Mouse (Mus musculus): ENCODE results near the gene Nox4. TPM values are rescaled to one million over a fixed set of nuclear protein-coding genes. Genes with fewer than 3 reads are reported as not detected.
A peak's percentile ranks its signal among the peaks of the same experiment; 100 is the strongest.

The Nox4 gene
- 1 to 10 TPM in 1 of 2 experiments, under 1 TPM in 1; 0.60 to 1.1 TPM for total RNA-seq (2021)
- long read RNA-seq: 0 reads

- no peak for DNase-seq (ENCODE audit: low spot score in 2 of 2)
Observed at GRCm38 (mm10) chr7:87245856-87246579, at the start of gene Nox4. Gene Nox4, plus strand, starts transcription at chr7:87246096.

- no peak for DNase-seq (ENCODE audit: low spot score in 2 of 2)
Observed at GRCm38 (mm10) chr7:87204751-87205150, 41.1 kb upstream of the Nox4 start.

GRCm38 (mm10) chr7:87221712-87222111 lies 24.2 kb upstream of the Nox4 start:
- no peak for DNase-seq (ENCODE audit: low spot score in 2 of 2)

- DNase-seq (ENCODE audit: low spot score in 2 of 2): no peak
Observed at GRCm38 (mm10) chr7:87222751-87223150, 23.1 kb upstream of the Nox4 start.

- DNase-seq (ENCODE audit: low spot score in 2 of 2): no peak
Observed at GRCm38 (mm10) chr7:87225617-87226016, 20.3 kb upstream of the Nox4 start.

- DNase-seq (ENCODE audit: low spot score in 2 of 2): no peak
Observed at GRCm38 (mm10) chr7:87227051-87227948, 18.6 kb upstream of the Nox4 start.

GRCm38 (mm10) chr7:87229502-87229901 lies 16.4 kb upstream of the Nox4 start:
- DNase-seq (ENCODE audit: low spot score in 2 of 2): no peak

- no peak for DNase-seq (ENCODE audit: low spot score in 2 of 2)
Observed at GRCm38 (mm10) chr7:87241139-87241538, 4.8 kb upstream of the Nox4 start.

- DNase-seq (ENCODE audit: low spot score in 2 of 2): peak; percentile 9 to 30
Observed at GRCm38 (mm10) chr7:87246580-87246934, 661 bp downstream of the Nox4 start.

GRCm38 (mm10) chr7:87246940-87247339 lies 1.0 kb downstream of the Nox4 start:
- DNase-seq (ENCODE audit: low spot score in 2 of 2): no peak

- no peak for DNase-seq (ENCODE audit: low spot score in 2 of 2)
Observed at GRCm38 (mm10) chr7:87247926-87248325, 2.0 kb downstream of the Nox4 start.

GRCm38 (mm10) chr7:87252071-87252470 lies 6.2 kb downstream of the Nox4 start:
- no peak for DNase-seq (ENCODE audit: low spot score in 2 of 2)

- peak; percentile 51 to 56 for DNase-seq (ENCODE audit: low spot score in 2 of 2)
Observed at GRCm38 (mm10) chr7:87277225-87277624, 31.3 kb downstream of the Nox4 start.

GRCm38 (mm10) chr7:87303726-87304315 lies 57.9 kb downstream of the Nox4 start:
- DNase-seq (ENCODE audit: low spot score in 2 of 2): no peak

- no peak for DNase-seq (ENCODE audit: low spot score in 2 of 2)
Observed at GRCm38 (mm10) chr7:87321571-87321970, 75.7 kb downstream of the Nox4 start.

GRCm38 (mm10) chr7:87322085-87322484 lies 76.2 kb downstream of the Nox4 start:
- no peak for DNase-seq (ENCODE audit: low spot score in 2 of 2)

GRCm38 (mm10) chr7:87330782-87331558 lies 85.1 kb downstream of the Nox4 start:
- no peak for DNase-seq (ENCODE audit: low spot score in 2 of 2)

GRCm38 (mm10) chr7:87345598-87345997 lies 99.7 kb downstream of the Nox4 start:
- no peak for DNase-seq (ENCODE audit: low spot score in 2 of 2)

- DNase-seq (ENCODE audit: low spot score in 2 of 2): no peak
Observed at GRCm38 (mm10) chr7:87352818-87353217, 106.9 kb downstream of the Nox4 start.

- no peak for DNase-seq (ENCODE audit: low spot score in 2 of 2)
Observed at GRCm38 (mm10) chr7:87367834-87368233, 121.9 kb downstream of the Nox4 start.

GRCm38 (mm10) chr7:87369131-87369530 lies 123.2 kb downstream of the Nox4 start:
- no peak for DNase-seq (ENCODE audit: low spot score in 2 of 2)

All from layer of hippocampus, postnatal 10 days (tissue).